Mouse (Mus musculus) 3134 (cell line): ENCODE results near the gene Ppp1r1c.

Source experiments
- DNase-seq: peaks from one replicate; pipeline ENCODE4 v3.0.0-alpha.2; 2011; ENCODE audit warnings: low spot score; ENCODE audit not compliant: insufficient read length; ENCODE audit errors: extremely low read depth

Gene Ppp1r1c

DNA sequence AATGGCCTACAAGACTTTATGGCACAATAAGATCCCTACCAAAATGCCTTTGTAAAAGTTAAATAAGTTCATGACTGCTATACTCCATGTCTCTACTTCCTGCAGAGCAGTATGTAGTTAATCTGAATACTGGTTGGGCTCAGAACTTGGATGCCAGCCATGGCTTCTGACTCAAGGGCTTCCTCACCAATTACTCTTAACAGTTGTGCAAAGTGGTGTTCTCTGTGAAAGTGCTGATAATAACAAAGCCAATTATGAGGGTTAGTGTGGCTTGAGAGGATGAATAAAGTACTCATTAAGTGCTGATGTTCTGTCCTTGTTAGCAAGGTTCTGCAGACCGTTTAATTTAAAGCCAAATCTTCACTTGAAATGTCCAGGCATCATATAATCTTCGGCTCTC is 31.4 kb downstream of the Ppp1r1c start:
- no peak for DNase-seq

DNA sequence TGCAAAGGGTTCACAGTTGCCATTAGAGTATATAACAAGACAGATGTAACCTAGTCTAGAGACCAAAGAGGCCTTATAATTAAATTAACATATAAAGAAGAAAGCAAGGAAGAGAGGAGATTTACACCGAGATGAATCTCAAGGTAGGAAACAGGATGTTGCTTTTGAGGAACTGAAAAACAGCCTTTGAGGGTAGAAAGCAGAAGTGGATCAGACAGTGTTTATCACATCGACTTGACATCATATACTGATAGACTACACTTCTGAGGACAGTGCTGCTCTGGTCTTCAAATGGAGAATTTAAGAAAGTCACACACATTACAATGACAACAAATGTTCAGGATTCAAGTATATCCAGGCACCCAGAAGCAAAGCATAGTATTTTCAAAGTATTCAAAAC is 34.4 kb downstream of the Ppp1r1c start:
- DNase-seq: no peak

DNA sequence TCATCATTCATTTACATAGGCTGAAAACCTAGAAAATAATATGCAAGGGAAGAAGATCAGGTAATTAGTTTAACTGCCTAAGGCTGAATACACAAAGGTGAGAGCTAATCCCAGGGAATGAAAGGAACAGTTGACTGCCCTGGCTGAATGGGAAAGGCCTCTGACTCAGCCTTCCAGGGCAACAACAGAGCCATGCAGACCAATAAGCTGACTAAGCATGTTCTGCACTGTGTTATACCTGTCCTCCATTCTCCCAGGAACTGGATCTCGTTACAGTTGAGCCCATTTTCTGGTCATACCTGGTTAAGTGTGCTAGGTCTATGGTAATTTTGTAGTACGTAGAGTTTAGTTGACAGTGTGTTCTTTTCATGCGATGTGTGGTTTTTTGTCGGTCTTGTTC is 36.6 kb downstream of the Ppp1r1c start:
- no peak for DNase-seq

DNA sequence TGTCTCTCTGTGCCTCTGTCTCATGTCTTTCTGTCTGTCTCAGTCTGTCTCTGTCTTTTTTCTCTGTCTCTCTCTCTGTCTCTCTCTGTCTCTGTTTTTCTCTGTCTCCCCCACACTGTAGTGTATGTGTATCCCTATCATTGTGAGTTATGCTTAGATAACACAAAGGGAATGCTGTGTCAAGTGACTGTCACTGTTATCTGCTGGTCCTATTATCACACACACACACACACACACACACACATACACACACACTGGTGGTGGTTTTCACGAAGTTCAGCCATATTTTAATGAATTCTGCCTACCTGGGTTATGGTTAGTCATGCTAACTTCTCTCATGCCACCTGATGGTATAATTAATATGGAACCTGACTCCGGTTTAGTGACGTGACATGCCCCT is 44.1 kb downstream of the Ppp1r1c start:
- DNase-seq: no peak

DNA sequence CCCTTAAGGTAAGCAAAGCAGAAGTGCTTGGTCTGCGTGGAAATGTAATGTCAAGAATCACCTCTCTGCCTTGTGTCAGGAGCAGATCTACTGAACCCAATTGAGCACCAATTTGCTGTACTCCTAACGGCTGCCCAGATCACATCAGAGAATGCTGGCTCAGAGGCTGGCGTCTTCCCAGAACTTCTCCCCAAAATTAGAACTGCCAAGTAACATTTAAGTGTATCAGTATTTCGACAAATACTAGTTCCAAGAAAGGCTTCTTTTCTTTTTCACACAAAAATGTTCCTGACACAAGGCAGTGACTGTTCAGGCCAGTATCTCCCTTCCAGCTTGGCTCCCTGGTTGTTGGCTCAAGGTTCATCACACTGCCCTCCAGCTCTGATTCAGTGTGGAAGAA is 52.4 kb downstream of the Ppp1r1c start:
- no peak for DNase-seq

DNA sequence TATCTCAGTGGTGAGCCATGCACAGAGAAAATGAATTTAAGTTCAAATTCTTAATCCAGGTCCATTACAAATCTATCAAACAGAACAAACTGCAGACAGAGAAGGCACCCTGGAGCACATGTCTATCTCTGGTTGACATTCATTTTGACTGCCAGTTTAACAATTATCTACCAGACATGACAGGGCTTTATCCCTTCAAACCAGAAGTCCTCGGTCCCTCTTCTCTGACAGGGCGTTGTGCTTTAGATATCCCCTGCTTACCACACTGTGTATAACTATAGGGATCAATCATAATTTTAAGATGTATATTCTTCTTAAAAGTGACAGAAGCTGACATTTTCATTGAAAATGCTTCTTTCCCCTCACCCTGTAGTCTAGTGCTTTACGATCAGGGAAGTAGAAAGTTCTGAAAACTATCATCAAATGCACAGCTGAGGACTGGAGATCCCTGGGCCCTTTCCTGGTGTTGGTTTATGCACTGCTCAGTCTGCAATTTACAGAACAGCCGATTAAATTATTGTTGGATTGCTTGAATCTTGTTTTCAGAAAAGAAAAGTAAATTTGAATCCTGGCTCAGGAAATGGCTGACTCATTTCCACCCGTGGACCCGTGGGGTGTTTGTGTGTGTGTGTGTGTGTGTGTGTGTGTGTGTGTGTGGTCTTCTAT is 55.3 kb downstream of the Ppp1r1c start:
- DNase-seq: no peak

DNA sequence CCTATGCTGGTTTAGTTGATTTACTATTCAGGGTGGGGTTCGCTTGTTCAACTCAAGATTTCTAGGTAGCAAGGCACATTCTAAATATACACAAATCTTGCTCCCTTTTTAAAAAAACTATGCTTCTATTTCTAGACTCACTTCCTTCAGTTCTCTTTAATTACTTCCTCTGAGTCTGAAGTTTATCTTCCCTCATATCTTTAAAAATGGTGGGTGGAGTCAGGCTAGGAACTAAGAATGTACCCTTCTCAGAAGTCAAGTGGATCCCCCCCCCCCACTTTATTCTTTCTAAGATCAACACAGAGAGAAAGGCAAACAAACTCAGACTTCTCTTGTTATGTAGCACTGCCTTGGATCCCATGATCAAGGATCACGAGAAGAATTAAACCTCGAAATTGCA is 57.5 kb downstream of the Ppp1r1c start:
- no peak for DNase-seq

DNA sequence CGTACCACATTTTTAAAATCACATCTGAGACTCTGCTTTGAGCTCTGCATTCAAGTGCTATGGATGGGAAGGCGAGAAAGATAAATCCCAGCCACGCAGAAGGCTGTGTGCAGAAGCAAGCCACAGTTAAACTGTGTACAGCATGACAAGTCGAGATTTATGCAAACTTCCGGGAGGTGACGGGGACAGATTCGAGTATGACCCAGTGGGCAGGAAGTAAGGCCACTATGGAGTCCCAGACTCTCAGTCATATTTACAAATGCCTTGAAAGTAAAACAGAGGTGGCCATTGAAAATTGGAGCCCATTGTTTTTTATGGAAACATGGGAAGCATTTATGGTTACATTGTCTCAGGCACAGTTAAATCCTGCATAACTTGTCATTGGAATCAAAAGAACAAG is 58.1 kb downstream of the Ppp1r1c start:
- no peak for DNase-seq

DNA sequence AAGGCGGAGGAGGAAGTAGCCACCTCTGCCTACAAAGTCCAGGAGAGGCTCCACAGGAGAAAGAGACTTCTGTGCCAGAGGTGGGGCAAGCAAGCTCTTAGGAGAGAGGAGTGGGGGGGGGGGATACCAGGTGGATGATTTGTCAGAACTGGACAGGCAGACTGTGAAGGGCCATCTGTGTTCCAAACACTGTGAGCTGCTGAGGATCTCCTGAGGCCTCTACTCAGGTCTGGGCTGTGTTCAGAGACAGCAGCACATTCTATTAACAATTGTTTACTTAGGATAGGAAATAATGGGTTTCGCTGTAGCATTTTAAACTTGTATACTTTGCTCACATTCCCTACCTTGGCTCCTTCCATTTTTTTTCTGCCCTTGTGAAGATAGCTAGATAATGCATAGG is 61.0 kb downstream of the Ppp1r1c start:
- DNase-seq: no peak

DNA sequence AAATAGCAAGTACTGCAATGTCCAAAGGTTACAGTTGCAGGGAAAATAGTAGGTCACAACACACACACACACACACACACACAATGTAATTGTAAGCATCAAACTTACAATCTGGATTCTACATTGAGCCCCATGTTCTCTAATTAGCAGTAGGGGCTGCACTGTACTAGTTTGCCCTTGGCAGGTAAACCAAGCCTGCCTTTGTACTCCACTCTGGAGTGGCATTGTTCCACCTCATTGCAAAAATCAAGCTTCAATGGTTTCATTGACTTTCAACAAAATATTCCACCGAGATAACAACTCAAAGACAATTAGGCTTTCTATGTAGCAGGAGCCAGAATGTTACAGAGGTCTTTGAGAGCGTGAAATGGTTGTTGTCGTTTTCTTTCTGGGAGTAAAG is 62.7 kb downstream of the Ppp1r1c start:
- DNase-seq: no peak

DNA sequence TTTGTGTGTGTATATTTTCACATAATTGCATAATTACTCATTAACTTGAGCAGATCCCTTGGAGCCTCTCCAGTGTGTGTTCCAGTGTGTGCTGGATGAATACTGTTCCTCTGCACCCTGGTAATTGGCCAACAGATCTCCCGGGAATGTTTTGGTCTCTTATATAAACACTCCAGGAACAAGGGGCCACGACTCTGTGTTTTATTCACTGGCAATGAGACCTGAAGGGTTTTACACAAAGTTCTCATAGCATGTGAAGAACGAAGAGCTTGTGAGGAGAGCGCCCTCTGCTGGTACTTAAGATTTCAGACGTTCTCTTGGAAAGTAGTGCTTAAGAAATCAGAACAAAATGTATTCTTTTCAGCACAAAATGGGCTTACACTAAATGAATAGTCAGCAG is 66.8 kb downstream of the Ppp1r1c start:
- DNase-seq: peak; percentile 15

DNA sequence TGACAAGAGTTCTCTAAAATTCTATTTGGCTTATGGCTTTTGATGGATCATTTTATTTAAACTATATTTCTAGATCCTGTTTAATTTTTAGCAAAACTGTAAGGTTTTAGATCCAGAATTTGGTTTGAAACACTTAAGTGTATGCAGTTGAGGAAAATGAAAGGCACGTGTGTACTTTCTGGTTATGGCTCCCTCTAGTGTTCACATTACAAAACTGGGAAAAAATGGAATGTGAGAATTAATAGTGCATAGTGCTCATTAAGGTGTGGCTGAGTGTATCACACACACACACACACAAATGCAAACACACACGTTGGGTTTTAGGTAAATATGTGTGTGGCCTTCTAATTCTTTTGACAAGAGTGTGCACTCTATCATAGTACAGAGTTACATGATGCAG is 70.2 kb downstream of the Ppp1r1c start:
- no peak for DNase-seq

DNA sequence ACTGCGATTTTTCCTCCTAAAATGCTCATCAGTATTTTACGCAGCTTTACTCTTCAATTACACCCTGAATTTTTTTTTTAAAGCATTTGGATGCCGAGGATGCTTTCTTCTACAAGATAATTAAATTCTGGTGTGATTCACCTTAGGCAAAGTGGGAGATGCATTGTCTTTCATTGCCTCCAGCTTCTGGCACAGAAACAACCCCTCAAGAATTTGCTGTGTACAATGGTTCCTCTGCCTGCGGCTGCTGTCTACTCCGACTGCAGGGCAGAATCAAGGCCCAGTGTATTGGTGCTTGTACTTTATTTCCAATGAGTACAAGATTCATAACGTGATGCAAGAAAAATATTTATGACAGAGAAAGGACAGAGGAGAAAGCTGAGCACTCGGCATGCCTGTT is 73.2 kb downstream of the Ppp1r1c start:
- no peak for DNase-seq

DNA sequence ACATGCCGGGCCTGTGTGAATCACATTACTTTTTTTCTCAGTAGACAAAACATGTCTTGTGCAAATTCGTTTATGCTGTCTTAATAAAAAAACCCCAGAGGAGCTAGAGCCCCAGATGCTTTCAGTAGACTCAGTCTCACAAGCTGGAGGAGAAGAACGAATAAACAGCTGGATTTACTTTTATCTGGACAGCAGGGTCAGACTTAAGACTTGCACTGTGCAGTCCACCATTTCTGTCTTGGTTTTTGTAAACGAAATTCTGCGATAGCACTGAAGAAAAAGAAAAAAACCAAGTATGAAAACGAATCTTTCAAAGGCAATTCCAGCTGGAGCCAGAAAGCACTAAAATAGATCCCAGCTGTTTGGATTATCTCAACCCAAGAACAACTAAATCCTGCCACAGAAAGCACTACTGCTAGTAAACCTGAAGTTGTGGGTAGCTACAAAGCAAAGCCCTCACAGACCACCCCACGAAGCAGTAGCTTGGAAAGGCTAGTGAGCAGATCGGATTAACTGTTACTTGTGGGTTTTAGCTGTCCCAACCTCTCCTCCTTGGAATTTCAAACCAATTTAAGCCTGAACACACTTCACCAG is 78.1 kb downstream of the Ppp1r1c start:
- DNase-seq: no peak

DNA sequence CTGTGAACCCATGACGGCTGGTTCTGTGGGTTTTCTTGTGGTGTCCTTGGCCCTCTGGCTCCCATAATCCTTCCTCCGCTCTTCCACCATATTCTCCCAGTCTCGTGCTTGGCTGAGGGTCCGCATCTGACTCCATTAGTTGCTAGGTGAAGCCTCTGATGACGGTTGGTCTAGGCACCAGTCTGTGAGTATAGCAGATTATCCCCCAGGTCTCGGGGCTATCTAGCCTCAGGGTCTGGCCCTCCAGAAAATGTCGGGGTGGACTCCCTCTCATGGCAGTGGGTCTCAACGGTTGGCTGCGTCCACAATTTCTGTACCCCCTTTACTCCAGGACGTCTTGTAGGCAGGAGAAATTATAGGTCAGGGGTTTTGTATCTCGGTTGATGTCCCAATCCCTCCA is 78.9 kb downstream of the Ppp1r1c start:
- DNase-seq: no peak

DNA sequence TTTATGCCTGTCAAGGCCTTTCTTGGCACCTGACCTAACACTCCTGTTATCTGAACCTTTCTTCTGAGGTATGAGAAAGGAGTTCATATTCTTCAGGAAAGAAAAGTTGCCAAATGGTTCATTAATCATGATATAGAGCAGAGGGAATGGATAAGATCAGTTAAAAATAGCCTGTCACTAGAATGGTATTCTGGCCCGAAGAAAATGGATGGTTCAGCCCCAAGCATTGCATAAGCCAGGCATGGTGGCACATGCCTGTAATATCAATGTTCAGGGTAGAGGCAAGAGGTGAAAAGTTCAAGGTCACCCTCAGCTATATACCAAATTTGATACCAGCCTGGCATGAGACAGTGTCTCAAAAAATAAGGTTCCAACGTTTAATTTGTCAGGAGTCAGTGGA is 85.6 kb downstream of the Ppp1r1c start:
- no peak for DNase-seq

DNA sequence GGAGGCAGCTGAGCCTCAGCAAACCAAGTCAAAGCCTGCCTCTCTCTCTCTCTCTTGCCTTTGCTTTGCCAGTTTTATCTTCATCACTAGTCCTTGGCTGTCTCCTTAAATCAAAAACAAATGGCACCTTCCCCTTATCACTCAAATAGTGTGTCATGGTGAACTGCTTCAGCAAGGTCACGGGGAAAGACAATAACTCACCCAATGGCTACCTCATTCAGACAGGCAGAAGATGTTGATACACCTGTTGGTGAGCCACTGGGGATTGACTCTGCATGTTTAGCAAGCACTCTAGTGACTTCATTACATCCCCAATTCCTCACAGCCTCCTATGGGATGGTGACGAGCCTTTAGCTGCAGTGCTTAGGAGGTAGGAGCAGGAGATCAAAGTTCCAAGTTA is 89.9 kb downstream of the Ppp1r1c start:
- DNase-seq: no peak

DNA sequence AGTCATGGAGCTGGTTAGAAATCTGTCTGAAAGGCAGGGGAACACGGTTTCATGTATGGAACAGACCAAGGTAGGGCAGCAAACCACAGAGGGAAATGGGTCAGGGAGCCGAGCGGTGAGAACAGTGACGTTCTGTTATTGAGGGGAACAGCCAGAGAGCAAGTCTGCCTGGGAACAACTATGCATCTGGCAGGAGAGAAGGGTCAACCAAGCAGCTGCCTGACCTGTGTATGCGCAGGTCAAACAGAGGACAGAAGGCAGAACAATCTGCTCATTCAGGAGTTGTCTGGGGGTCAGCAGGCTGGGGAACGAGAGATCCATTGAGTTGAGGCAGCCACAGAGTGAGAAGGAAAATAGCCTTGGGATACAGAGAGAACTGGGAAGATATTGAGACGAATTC is 91.0 kb downstream of the Ppp1r1c start:
- DNase-seq: no peak

DNA sequence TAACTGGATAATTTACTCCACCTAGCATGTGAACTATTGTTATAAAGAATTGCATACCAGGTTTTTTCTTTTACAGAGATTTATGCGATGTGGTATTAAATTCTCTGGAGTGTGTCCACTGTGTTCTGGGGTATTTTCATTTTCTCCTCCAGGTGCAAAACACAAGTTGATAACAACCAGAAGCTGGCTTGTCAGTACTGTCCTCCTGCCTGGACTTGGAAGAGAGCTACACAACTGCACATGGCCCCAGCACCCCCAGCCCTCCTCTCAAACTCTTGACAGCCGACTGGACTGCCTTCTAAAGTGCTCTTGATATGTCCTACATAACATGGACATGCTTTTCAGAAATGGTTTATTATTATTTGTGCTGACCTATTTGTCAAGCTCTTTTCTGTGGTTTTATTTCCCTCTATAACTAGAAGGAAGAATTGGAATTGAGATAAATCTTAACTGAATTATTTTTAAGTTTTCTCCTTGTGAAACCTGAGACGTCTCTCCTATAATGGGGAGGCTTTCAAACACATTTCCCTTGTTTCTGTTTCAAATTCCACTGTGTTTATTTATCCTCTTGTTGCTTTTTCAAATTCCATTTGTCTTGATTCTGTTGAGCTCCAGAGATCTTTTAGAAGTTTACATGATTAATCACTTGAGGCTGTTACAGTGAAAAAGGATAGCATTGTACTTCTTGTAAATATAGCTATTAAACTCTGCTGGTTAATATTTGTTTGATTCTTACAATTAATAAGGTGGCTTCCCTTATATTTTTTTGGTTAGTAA is 108.3 kb downstream of the Ppp1r1c start:
- DNase-seq: no peak

DNA sequence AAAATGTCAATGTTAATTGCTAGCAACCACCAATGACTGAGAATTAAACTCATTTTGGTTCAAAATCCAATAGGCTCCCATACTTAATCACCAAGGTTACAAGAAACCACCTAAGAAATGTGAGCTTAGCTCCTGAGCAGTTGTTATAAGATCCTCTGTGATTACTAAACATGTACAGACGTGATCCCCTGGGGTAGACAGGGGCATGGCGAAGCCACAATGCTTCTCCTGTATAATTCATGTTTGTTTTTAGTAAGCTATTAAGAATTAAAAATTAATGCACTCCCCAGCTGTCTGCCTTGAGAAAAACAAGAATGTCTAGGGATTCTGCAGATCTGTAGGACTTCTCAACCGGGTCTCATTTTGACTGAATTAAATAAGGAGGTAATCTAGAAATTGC is 112.0 kb downstream of the Ppp1r1c start:
- DNase-seq: no peak

DNA sequence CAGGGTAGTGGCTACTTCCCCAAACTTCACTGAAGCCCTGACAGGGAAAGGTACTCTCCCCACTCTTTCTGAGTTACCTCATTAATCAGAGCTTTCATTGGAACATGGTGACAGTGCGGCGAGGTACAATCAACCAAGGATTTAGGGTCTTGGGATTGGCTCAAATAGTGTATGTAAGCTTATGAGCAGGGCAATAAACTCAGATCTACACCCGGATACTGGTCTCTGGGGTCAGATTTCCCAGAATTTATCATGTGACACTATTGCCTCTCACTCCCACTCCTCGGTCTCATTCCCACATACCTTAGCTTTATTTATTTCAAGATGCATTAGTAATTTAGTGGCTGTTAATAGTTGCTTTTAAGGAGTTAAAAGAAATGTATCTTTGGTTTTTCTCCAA is 118.3 kb downstream of the Ppp1r1c start:
- DNase-seq: no peak

DNA sequence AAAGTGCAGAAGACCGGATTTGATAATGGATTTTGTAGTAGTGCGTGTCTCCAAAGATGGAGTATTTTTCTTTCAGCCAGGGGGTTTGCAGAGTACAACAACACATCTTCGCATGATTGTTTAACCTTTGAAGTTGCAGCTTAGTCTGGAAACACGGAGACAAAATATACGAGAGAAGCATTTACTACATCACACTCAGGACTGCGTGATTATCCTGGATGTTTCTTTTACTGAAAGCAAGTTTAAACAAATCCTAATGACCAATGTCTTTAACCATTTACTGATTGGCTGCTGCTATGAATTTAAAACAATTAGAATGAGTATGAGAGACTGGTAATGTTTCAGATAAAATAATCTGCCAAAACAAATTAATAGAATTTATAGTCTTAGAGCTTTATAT is 131.5 kb downstream of the Ppp1r1c start:
- no peak for DNase-seq
